Mouse (Mus musculus) 3134 (cell line): ENCODE data around the gene Mterf1b.
"Not testable (repeated sequence)": the region's sequence is repeated elsewhere in the genome, so short reads cannot be mapped to it uniquely, and the experiment has no call there.

ENCODE experiments used
- DNase-seq: peaks from one replicate; pipeline ENCODE4 v3.0.0-alpha.2; 2011; ENCODE audit warnings: low spot score; ENCODE audit not compliant: insufficient read length; ENCODE audit errors: extremely low read depth

Mterf1b gene

DNA sequence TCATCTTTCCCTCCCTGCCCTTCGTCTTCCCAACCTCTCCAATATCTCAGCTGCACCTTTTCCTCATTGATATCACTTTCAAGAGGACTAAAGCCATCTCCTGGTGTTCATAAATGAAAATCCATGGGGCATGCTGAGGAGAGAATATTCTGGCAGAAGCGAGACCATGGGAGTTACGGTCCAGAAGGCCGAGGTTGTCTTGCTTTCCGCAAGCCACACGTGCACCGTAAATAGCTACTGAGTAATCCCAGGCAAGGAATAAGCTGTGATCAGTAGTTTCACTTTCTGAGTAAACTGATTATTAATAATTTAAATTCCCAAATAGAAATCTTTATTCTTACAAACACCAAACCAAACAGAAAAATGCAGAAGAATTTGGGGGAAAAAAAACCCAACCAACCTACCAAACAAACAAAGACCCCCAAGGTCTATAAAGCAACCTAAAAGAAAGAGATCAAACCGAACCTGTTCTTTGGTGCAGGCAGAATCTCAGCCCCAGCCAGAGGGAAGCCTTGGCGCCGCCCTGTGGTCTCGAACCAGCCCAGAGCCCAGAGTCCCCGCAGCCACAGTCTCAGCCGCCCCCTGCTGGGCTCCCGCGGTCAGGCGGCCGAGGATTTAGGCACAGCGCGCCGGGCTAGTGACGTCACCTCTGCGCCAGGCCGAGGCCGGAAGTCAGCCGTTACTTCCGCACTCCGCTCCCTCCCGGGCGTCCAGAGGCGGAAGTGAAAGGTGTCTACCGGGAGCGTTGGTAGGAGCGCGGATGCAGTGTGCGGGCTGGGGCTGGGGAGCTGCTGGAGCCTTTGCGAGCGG lies at the start of gene Mterf1b:
TSS of gene Mterf1b (plus strand) at position 697 of the 810 bp plus-strand sequence.
- DNase-seq: peak; percentile 59

DNA sequence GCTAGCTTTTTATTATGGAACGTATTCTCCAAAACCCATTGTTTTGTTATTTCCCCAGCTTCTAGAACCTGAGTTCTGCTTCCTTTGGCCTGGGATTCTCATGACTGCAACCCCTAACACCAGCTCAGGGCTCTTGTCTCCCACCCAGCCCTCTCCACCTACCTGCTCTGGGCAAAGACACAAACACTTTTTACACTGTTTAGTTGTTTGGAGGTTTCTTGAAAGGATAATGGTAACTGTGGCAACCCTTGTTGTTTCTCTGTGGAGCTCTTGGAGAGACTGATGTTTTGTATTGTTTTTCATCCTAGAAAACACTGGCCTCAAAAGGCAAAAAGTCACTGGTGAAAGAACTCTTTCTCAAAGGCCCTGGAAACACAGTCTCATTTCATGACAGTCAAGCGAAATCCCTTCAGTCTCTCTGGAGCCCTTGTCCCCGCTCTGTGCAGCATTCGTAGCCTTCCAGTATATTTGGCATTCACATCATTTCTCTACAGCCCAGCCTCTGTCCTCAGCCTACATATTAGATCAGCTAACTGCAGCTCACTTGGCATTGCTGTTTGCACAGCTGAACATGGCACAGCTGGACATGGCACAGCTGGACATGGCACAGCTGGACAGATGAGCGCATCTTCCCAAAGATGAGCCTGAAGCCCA lies 32.6 kb upstream of the Mterf1b start:
- DNase-seq: not testable (repeated sequence)

DNA sequence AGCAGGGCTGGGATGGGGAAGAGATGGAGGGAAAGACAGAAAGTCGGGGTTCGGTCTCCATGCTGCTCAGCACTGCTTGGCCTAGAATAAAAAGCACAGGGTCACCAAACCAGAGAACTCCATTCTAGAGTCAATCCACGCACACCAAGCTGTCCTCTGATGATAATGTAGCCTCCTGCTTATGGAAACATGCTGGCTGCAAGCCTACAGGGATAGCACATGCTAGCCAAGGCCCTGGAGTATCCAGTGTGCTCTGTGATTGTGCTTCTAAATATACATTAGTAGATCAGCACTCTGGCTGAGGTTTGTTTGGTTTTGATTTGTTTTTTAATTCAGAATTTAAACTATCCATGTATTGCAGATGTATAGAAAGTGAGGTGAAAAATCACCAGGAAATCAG lies 30.6 kb upstream of the Mterf1b start:
- DNase-seq: no peak

DNA sequence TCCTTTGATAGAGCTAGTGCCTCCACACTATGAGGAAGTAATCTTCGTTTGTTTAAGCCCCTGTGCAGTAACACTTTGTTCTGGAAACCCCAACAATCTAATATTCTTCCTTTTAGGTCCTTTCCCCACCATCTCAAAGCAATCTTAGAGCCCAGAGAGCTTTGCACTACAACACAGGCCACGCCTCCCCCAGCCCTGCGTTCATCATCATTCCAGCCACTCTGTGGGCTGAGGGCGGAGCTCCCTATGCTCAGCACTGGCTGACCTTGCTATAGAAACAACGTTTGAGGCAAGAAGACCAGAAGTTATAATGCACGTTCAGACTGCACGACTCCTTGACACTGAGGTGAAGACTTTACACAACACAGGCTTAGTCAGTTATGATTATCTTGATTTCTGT lies 29.7 kb upstream of the Mterf1b start:
- DNase-seq: no peak

DNA sequence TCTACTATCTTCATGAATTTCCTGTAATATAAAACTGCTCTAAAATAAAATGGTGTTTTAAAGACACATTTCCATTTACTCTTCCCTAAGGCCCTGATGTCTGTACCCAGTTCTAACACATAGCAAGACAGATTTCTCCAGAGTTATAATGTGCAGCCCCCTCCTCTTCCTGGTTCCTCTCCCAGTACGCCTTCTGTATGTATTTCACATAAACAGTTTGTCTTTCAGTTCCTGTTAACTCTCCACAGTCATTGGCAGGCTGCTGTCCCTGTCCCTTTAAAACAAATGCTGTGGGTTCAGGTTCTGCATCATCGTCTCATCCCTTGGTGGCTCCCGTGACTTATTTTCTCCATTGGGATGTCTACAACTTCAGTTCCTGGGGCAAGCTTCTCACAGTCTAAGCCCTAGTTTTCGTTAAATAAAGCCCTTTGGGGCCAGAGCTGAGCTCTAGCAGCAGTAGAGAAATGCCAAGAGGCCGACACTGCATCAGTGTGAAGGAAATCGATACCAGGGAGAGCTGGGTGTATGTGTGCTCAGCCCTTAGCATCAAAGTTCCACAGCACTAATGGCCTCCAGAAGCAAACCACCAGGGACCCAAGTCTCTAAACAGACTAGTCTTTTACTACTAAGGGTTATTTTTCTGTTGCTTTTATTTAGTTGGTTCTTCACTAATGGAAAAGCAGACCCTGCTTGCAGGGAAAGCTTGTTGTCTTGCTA lies 24.2 kb upstream of the Mterf1b start:
- DNase-seq: not testable (repeated sequence)

DNA sequence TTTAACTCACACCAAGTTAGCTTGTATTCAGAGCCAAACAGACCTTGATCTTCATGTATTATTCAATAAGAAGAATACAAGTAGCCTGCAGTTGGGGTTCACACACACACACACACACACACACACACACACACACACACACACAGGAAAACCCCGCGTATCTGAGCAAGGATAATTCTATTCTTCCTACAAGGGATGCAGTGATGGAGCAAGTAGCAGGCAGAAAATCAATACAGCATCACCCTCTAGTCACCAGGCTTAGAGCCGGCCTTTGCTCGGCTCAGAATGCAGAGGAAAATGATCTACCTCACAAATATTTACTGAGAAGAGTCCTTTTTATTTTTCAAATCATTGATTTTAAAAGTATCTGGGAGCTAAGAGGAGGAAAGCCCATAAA lies 23.6 kb upstream of the Mterf1b start:
- not testable (repeated sequence) for DNase-seq

DNA sequence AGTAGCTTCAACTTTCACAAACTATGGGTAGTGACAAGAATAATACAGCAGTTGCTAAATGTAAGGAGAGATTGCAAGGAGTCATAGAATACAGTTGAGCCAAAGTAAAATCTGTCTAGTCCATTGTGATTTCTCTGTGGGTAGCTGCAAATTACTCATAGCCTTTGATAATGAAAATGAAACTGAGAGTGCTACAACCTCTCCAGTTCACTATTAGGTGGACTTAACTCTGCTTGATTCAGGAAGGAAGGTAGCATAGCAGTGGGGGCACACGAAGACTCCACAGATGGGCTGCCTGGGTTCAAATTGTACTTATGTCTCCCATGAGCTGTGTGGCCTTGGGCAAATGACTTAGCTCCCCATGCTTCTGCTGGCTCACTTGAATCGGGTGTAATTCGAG lies 15.7 kb upstream of the Mterf1b start:
- not testable (repeated sequence) for DNase-seq

DNA sequence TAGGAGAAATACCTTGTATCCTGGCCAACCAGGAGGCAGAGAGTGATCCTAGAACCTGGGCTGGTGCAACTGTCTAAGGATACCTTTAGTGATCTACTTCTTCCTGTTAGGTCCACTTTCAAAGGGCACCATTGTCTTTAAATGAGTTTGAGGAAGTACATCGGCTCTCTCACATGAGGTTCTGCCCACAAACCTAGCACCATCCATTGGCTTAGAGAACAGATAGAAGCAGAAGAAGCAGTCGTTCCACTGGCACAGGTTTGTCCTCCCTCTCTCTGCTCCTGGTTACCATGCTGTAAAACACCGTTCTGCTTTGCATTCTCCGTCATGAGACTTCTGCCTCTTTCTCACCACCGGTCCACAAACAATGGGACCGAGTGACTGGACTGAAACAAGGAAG lies 12.8 kb upstream of the Mterf1b start:
- no peak for DNase-seq

DNA sequence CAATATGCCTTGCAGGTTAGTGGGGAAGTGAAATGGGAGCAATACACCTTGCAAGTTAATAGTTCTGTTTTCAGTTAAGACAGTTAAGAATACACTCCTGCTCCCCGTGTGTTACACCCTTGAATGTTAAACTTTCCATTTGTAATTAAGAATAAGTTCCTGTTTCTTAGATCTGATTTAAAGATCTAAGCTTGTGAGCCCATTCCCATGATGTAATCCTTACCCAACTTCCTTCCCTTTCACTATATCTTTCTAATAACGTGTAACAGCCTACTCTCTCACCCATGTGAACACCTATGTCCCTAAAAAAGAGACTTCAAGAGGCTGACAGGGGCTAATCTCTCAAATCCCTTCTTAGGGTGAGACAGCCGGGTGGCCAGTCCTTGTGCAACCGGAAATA lies 5.4 kb upstream of the Mterf1b start:
- no peak for DNase-seq

DNA sequence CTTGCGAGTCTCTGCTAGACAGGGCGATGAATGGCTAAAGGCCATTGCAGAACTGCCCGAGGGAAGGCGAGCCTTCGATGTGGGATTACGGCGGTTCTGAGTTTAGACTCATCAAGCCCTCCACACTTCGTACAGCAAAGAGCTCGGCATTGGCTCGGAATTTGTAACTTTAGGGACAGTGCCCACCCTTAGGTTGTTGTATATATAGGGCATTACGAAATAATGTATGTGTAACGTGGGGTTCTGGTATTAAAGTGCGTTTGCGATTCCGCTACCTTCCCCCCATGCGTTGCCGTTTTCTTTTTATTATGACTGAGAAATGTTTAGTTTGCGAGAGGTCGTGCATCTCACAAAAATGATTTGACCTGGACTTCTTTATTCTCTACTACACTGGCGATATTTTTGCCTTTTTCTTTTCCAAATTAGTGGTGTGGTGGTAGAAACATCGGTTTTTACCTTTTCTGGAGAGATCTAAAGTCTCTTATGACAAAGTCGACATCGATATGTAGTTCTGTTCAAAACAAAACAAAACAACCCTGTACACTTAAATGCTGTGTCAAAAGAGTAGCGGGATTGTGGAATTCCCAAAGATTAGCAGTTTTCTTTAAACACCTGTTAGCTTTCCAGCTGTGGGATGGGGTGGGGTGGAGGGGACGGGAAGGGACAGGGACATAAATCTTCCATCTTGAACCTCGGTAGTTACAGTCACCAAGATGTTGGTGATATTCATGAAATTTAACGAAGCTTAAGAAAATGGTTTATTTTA lies 497 bp downstream of the Mterf1b start:
- not testable (repeated sequence) for DNase-seq

DNA sequence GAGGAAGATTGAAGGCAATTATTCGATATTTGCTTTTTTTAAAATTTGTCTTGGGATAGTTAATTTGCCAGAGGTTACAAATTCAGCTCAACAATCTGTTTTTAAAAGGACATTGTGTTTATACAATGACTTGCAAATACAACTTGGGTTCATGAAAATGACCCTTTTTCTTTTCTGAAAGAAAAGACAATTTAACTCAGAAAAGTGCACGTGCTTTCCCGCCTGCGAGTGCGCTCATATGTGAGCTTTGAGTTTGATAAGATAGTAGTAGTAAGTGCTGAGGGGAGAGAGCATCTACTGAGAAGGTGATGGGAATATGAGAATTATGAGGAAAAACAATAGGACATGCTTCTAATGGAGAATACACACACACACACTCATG lies 1.1 kb downstream of the Mterf1b start:
- DNase-seq: no peak

DNA sequence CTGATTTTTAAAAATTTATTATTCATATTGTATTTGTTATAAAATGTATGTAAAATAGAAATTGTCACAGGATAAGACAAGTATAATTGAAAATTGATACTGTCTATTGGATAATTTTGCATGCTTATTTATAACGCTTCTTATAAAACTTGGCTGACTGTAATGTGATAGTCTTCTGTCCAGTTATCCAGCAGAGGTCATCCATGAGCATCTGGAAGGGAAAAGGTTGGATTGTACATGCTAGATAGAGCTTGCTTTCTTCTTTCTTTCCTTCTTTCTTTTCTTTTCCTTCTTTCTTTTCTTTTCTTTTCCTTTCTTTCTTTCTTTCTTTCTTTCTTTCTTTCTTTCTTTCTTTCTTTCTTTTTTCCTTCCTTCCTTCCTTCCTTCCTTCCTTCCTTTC lies 2.0 kb downstream of the Mterf1b start:
- no peak for DNase-seq

DNA sequence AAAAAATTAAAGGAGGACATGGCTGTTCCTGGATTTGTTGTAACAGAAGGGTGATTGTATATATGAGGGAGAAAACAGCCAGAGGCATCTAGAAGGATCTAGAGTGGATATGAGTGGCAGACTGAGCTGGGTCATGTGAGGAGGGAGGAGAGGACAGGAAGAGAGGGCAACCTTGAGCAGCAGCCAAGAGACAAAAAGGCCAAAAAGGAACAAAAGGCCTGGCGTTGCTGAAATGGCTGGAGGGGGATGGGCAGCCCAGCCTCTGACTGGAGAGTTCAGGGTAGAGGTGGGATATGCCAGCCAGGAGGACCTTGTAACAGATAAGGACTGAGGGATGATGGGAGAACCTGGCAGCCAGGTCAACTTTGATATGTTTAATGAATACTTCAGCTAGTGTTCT lies 2.9 kb downstream of the Mterf1b start:
- DNase-seq: no peak

DNA sequence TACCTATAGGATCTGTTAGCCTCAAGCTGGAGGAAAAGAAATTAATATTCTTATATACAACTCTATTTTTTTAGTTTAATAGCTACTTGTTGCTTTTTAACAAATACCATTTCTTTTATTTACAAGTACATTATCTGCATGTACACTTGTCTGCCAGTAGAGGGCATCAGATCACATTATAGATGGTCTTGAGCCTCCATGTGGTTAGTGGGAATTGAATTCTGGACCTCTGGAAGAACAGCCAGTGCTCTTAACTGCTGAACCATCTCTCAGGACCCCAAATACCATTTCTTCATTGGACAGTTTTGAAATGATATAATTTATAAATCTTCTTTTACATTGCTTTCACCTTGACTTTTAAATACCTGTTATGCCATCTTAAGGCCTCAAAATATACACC lies 9.2 kb downstream of the Mterf1b start:
- peak; percentile 40 for DNase-seq

DNA sequence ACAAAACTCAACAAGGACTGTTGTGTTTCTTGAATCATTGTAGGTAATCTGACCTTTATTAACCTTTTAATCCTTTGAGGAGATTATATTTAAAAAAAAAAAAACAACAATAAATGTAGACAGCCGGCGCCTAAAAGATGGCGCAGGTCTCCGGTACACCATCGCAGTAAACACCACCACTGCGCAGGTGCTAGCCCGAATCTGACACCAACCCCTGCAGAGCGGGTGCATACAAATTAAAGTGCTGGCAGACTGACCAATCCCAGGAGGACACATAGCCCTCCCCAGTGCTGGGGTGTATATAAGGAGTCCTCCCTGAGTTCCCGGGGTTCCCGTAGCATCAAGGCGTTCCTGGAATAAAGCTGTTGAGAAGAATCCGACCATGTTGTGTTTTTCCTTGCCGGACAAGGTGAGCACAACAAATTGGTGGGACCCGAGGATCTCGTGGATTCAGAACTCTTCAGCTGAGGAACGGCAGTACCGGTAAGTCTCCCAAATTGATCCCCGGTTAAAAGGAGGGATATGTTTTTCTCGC lies 10.2 kb downstream of the Mterf1b start:
- DNase-seq: not testable (repeated sequence)

DNA sequence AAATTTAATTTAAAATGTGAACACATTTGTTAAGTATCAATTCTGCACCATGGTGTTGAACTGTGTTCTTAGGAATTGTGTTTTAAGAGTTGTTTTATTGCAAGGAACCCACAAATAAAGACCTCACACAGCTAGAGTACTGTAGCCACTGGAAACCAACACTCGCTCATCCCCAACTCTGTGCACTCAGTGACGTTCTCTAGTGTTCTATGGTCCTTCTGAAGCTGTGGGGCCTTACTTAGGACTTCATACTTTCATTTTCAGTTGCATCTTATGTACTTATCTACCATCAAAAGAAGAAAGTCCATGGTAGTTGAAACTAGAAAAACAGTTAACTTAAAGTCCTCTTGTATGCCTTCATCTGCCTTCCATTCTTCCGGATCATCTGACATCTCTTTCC lies 17.9 kb downstream of the Mterf1b start:
- not testable (repeated sequence) for DNase-seq

DNA sequence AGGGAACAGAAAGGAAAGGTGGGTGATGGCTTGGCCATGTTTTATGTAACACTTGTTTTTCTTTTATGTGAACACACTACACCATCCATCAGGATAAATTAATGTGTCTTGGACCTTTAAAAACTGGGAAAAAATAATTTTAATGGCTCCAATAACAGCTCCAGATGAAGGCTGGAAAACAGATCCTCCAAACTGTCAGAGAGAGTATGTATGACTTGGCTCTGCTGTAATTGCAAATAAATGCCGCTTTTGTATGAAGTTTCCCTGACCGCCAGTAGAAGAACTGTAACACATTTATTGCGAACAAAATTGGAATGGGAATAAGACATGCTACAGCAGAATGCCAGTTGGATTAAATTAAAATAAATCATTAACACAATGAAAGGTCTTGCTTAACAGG lies 29.1 kb downstream of the Mterf1b start:
- no peak for DNase-seq

DNA sequence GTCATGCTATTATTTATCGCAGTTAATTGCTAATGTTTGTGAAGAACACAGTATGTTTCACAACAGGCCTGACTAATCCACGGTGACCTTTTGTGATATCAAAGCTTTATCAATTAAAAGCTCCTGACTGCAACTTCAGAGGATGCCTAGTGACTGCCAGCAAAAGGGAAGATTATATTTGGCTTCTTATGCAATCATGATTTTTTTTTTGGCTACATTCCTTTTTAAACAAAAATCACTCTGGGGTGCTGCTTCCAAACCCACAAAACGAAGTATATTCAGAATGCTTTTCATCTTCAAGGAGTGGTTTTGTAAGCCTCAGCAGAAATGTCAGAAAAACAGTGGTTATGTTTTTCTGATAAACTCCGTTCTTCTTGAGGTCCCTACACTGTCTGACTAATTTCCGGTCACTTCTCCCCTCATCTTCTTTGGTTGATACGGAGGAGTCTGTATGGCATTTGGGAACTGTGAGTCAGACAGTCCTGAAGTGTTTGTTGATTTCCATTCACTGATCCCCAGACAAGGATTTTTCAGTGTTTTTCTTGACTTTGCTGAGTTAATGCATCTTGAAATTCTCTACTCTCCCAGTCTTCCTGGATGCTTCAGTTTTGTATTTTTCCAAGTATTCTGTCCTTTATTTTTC lies 29.9 kb downstream of the Mterf1b start:
- peak; percentile 10 for DNase-seq

DNA sequence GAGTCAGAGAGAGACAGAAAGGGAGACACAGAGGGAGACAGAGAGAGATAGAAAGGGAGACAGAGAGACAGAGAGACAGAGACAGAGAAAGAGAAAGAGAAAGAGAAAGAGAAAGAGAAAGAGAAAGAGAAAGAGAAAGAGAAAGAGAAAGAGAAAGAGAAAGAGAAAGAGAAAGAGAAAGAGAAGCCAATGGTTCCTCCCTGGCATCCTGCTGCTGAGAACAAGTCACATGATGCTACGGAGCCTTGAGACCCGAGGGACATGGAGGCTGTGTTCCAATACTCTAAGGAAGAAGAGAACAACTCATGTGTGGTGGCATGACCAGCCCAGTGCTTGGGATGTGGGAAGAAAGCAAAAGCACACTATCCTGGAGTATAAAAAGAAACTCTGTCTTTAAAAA lies 40.0 kb downstream of the Mterf1b start:
- no peak for DNase-seq

DNA sequence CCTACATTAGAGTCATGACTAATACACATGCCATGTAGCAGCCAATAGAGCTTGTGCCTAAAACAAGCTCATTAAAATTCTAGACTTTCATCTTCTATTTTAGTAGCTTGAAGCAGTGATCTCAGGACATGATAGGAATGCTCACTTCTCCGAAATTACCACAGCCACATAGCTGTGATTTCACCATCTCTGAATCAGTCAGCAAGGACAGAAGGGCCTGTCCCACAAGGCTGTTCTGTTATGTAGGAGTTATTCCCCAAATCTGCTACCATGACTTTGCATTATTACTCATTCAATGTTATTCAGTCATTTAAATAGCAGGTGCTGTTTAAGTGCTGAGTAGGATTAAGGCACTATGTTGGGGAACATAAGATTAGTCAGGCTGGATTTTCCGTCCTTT lies 42.3 kb downstream of the Mterf1b start:
- DNase-seq: peak; percentile 25
